Mouse (Mus musculus): ENCODE results near the gene Pa2g4. TPM values are rescaled to one million over a fixed set of nuclear protein-coding genes. Genes with fewer than 3 reads are reported as not detected.
"Not testable (repeated sequence)": the region's sequence is repeated elsewhere in the genome, so short reads cannot be mapped to it uniquely, and the experiment has no call there.

The Pa2g4 gene
- polyA plus RNA-seq, 1 experiment from 2014 or later, result 85.1 TPM

- Histone ChIP-seq H3K9ac (replicated peaks) (peak overlapping the region; percentile 95), H3K27me3 (ENCODE audit: insufficient read depth, low read length) (no peaks in the 10 kb centered on the region), H3K4me3 (ENCODE audit: low read depth, low read length) (peak overlapping the region; percentile 93), H3K4me1 (ENCODE audit: insufficient read depth) (peaks cover 14% of the 10 kb centered on the region; the same call in 1 of the 2 replicates), H3K4me2 (ENCODE audit: low read depth, low read length) (peak overlapping the region; percentile 95), H3K27ac (ENCODE audit: low read depth) (peak overlapping the region; percentile 92), H3K9me3 (ENCODE audit: low read length) (no peaks in the 10 kb centered on the region), H3K36me3 (replicated peaks; ENCODE audit: insufficient read depth, low read length) (peaks cover 30% of the 10 kb centered on the region)
- under 1% methylated on average over 40 of the region's 46 CpGs for WGBS (ENCODE audit: insufficient replicate concordance)
- ATAC-seq (peak; percentile 24), DNase-seq (peak; percentile 75)
- no peak for TF ChIP-seq EP300 (IDR thresholded peaks at IDR 0.05; ENCODE audit: low read depth)
- TF ChIP-seq CTCF (IDR thresholded peaks at IDR 0.05; ENCODE audit: low read depth), result no peak
Observed at GRCm38 (mm10) chr10:128565206-128565787, 490 bp downstream of the Pa2g4 start.

GRCm38 (mm10) chr10:128563544-128563943 is 2.2 kb downstream of the Pa2g4 start:
- Histone ChIP-seq H3K36me3 (replicated peaks; ENCODE audit: insufficient read depth, low read length) (peaks cover 44% of the 10 kb centered on the region), H3K27ac (ENCODE audit: low read depth) (no peak overlapping the region)

GRCm38 (mm10) chr10:128556963-128557362 is 8.8 kb downstream of the Pa2g4 start:
- TF ChIP-seq EP300 (IDR thresholded peaks at IDR 0.05; ENCODE audit: low read depth), result no peak
- TF ChIP-seq CTCF (IDR thresholded peaks at IDR 0.05; ENCODE audit: low read depth), result no peak
- no peaks in the 10 kb centered on the region for H3K9me3 ChIP-seq (ENCODE audit: low read length)
- ATAC-seq, result no peak
- no peak overlapping the region for H3K9ac ChIP-seq (replicated peaks)
- no peak overlapping the region for H3K4me2 ChIP-seq (ENCODE audit: low read depth, low read length)
- DNase-seq, result no peak
- no peak overlapping the region for H3K27ac ChIP-seq (ENCODE audit: low read depth)
- H3K4me1 ChIP-seq (ENCODE audit: insufficient read depth), result no peaks in the 10 kb centered on the region
- H3K27me3 ChIP-seq (ENCODE audit: insufficient read depth, low read length), result no peaks in the 10 kb centered on the region
- WGBS (ENCODE audit: insufficient replicate concordance), result 79% methylated on average over 6 of the region's 6 CpGs
- H3K36me3 ChIP-seq (replicated peaks; ENCODE audit: insufficient read depth, low read length), result peaks cover 46% of the 10 kb centered on the region
- H3K4me3 ChIP-seq (ENCODE audit: low read depth, low read length), result no peak overlapping the region

More at GRCm38 (mm10) chr10:128563544-128563943, 2.2 kb downstream of the Pa2g4 start:
- Histone ChIP-seq H3K27me3 (ENCODE audit: insufficient read depth, low read length) (no peaks in the 10 kb centered on the region), H3K9me3 (ENCODE audit: low read length) (no peaks in the 10 kb centered on the region), H3K4me3 (ENCODE audit: low read depth, low read length) (peak overlapping the region; percentile 5; the same call in 1 of the 2 replicates), H3K4me2 (ENCODE audit: low read depth, low read length) (peak overlapping the region; percentile 95), H3K9ac (replicated peaks) (peak overlapping the region; percentile 95; the same call in 1 of the 2 replicates), H3K4me1 (ENCODE audit: insufficient read depth) (peaks cover 14% of the 10 kb centered on the region; the same call in 1 of the 2 replicates)
- DNase-seq, result no peak
- no peak for TF ChIP-seq CTCF (IDR thresholded peaks at IDR 0.05; ENCODE audit: low read depth)
- TF ChIP-seq EP300 (IDR thresholded peaks at IDR 0.05; ENCODE audit: low read depth), result no peak
- ATAC-seq, result no peak
- WGBS (ENCODE audit: insufficient replicate concordance), result 69% methylated on average over 6 of the region's 6 CpGs

- Histone ChIP-seq H3K4me3 (ENCODE audit: low read depth, low read length) (no peak overlapping the region), H3K9ac (replicated peaks) (no peak overlapping the region), H3K27ac (ENCODE audit: low read depth) (no peak overlapping the region), H3K4me2 (ENCODE audit: low read depth, low read length) (no peak overlapping the region), H3K27me3 (ENCODE audit: insufficient read depth, low read length) (no peaks in the 10 kb centered on the region), H3K4me1 (ENCODE audit: insufficient read depth) (no peaks in the 10 kb centered on the region), H3K36me3 (replicated peaks; ENCODE audit: insufficient read depth, low read length) (peaks cover 40% of the 10 kb centered on the region), H3K9me3 (ENCODE audit: low read length) (no peaks in the 10 kb centered on the region)
- ATAC-seq, result no peak
- DNase-seq, result no peak
- TF ChIP-seq EP300 (IDR thresholded peaks at IDR 0.05; ENCODE audit: low read depth) (no peak), CTCF (IDR thresholded peaks at IDR 0.05; ENCODE audit: low read depth) (peak; percentile 60)
Observed at GRCm38 (mm10) chr10:128556286-128556685, 9.5 kb downstream of the Pa2g4 start.

GRCm38 (mm10) chr10:128555567-128555966 is 10.2 kb downstream of the Pa2g4 start:
- peaks cover 33% of the 10 kb centered on the region for H3K36me3 ChIP-seq (replicated peaks; ENCODE audit: insufficient read depth, low read length)
- 52% methylated on average over 1 of the region's 1 CpGs for WGBS (ENCODE audit: insufficient replicate concordance)
- H3K9me3 ChIP-seq (ENCODE audit: low read length); H3K4me3 ChIP-seq (ENCODE audit: low read depth, low read length); ATAC-seq; H3K9ac ChIP-seq (replicated peaks); H3K4me1 ChIP-seq (ENCODE audit: insufficient read depth); H3K27me3 ChIP-seq (ENCODE audit: insufficient read depth, low read length); DNase-seq; H3K27ac ChIP-seq (ENCODE audit: low read depth); H3K4me2 ChIP-seq (ENCODE audit: low read depth, low read length): not testable (repeated sequence)

GRCm38 (mm10) chr10:128550144-128550823 is 15.5 kb downstream of the Pa2g4 start:
- WGBS (ENCODE audit: insufficient replicate concordance), result 70% methylated on average over 11 of the region's 11 CpGs
- H3K27me3 ChIP-seq (ENCODE audit: insufficient read depth, low read length), result not testable (repeated sequence)

GRCm38 (mm10) chr10:128549682-128550057 is 16.1 kb downstream of the Pa2g4 start:
- not testable (repeated sequence) for H3K9ac ChIP-seq (replicated peaks)

More at GRCm38 (mm10) chr10:128550144-128550823, 15.5 kb downstream of the Pa2g4 start:
- H3K36me3 ChIP-seq (replicated peaks; ENCODE audit: insufficient read depth, low read length); H3K4me2 ChIP-seq (ENCODE audit: low read depth, low read length); H3K9ac ChIP-seq (replicated peaks); H3K9me3 ChIP-seq (ENCODE audit: low read length); DNase-seq; H3K4me1 ChIP-seq (ENCODE audit: insufficient read depth); H3K4me3 ChIP-seq (ENCODE audit: low read depth, low read length); H3K27ac ChIP-seq (ENCODE audit: low read depth); ATAC-seq: not testable (repeated sequence)

More at GRCm38 (mm10) chr10:128549682-128550057, 16.1 kb downstream of the Pa2g4 start:
- not testable (repeated sequence) for H3K27me3 ChIP-seq (ENCODE audit: insufficient read depth, low read length); H3K9me3 ChIP-seq (ENCODE audit: low read length); H3K4me3 ChIP-seq (ENCODE audit: low read depth, low read length); H3K4me1 ChIP-seq (ENCODE audit: insufficient read depth); H3K27ac ChIP-seq (ENCODE audit: low read depth); DNase-seq; ATAC-seq
- Histone ChIP-seq H3K4me2 (ENCODE audit: low read depth, low read length) (peak overlapping the region; percentile 91; the same call in 1 of the 2 replicates), H3K36me3 (replicated peaks; ENCODE audit: insufficient read depth, low read length) (peaks cover 11% of the 10 kb centered on the region)
- 70% methylated on average over 6 of the region's 6 CpGs for WGBS (ENCODE audit: insufficient replicate concordance)
